In genomic region chr7:34305454-34305853, GRCm38 (mm10) we compare ENCODE assay signal across 11 mouse cellular contexts. TPM values are rescaled to one million over a fixed set of nuclear protein-coding genes. Genes with fewer than 3 reads are reported as not detected.
DNase-seq lines count a peak whose midpoint lies in the region; ATAC-seq and TF ChIP-seq lines count a peak whose summit lies in the region.
"Had no signal": no experiment of that assay in that cellular context is flagged by ENCODE, and none has a peak within 500 bp of the region (broad histone marks: within the 10 kb centered on the region; RNA-seq: fewer than 3 reads in every experiment).

No protein-coding gene starts in this region.

- H3K36me3 ChIP-seq in heart, adult 2 months (ENCODE audit: control insufficient read depth, insufficient read depth, low read length) = peaks cover 68% of the 10 kb centered on the region

- H3K4me1 ChIP-seq in heart, adult 2 months (ENCODE audit: control insufficient read depth, insufficient read depth, low read length) = peaks cover 34% of the 10 kb centered on the region

- no peaks in the 10 kb centered on the region for H3K27me3 ChIP-seq in heart, adult 2 months (ENCODE audit: control insufficient read depth, insufficient read depth, low read length)

- peak overlapping the region; percentile 43 for H3K9ac ChIP-seq in heart, adult 2 months (ENCODE audit: low read depth, low read length)
- H3K9ac ChIP-seq: hindbrain, embryonic 14.5 days had no signal

- H3K79me2 ChIP-seq in heart, adult 2 months (replicated peaks; ENCODE audit: control insufficient read depth, insufficient read depth, low read length) = peaks cover 15% of the 10 kb centered on the region

- H3K27ac ChIP-seq in gastrocnemius, adult 2 months = peak overlapping the region; percentile 99
- peak overlapping the region; percentile 82 for H3K27ac ChIP-seq in heart, adult 2 months
- H3K27ac ChIP-seq: hindbrain, embryonic 14.5 days had no signal

- H3K4me3 ChIP-seq in gastrocnemius, adult 2 months = peak overlapping the region; percentile 60
- peak overlapping the region; percentile 26; the same call in 1 of the 2 replicates for H3K4me3 ChIP-seq in heart, adult 2 months

- no peak for TF ChIP-seq CTCF in gastrocnemius, adult 2 months (IDR thresholded peaks at IDR 0.05)
- TF ChIP-seq CTCF in heart, adult 2 months (IDR thresholded peaks at IDR 0.05) = no peak

- no peak for TF ChIP-seq EP300 in heart, adult 2 months (IDR thresholded peaks at IDR 0.05; ENCODE audit: insufficient read depth, low read depth, low read length)

- ATAC-seq in erythroid progenitor cell, adult 5-6 weeks (replicated peaks; ENCODE audit: low FRiP score, poor library complexity, severe bottlenecking) = no peak

- TF ChIP-seq POLR2A in heart, adult 2 months (IDR thresholded peaks at IDR 0.05; ENCODE audit: insufficient read depth, low read depth, low read length) = peak; percentile 21; the same call in 1 of the 2 replicates

- intact Hi-C loops in gastrocnemius, adult 2 months (cut with DNase I) = no loop called here
- intact Hi-C loops in heart, adult 2 months (cut with DNase I) = no loop called here

- no peak for DNase-seq in gastrocnemius, adult 2 months
- DNase-seq in gastrocnemius, adult 8-10 months (ENCODE audit: low spot score in 2 of 2) = no peak
- peak in 1 of 2 experiments; percentile 59 for DNase-seq in heart, adult 2 months
- peak; percentile 58 to 68 for DNase-seq in kidney, adult 8-10 months
- DNase-seq in lung, postnatal 14 days = peak; percentile 63
- no peak for DNase-seq in embryo, embryonic 10 days (ENCODE audit: low spot score)
- no peak for DNase-seq in urinary bladder, postnatal 14 days (ENCODE audit: low spot score)
- DNase-seq: thymus, postnatal 14 days had no signal

- 12% methylated on average over 4 of the region's 4 CpGs for WGBS in heart, adult 2 months

RNA-seq across cellular contexts. Expression of gene 4931406P16Rik, which starts 7.9 kb away (rescaled TPM):
- 10 to 100 TPM; 36.6 to 51.9 TPM for total RNA-seq in gastrocnemius, adult 2 months (2021)
- 10 to 100 TPM; 28.9 to 47.5 (median 39.1) TPM for total RNA-seq in gastrocnemius, adult 8-10 months (2022)
- 10 to 100 TPM; 40.7 to 44.1 TPM for total RNA-seq in heart, adult 2 months (2021)
- polyA plus RNA-seq in heart, adult 2 months (2012; rRNA removed) = 24.9 and 32.5 TPM in 2 replicates
- 44.0 and 52.8 TPM in 2 replicates for total RNA-seq in erythroid progenitor cell, adult 5-6 weeks (2015; ENCODE audit: low replicate concordance)
- total RNA-seq in erythroid progenitor cell, adult 5-6 weeks (2017; ENCODE audit: low replicate concordance) = 32.6 and 35.5 TPM in 2 replicates

RNA-seq across cellular contexts. Expression of gene Gm6096, which starts 54.6 kb away (rescaled TPM):
- total RNA-seq in gastrocnemius, adult 2 months (2021) = not detected
- not detected for total RNA-seq in gastrocnemius, adult 8-10 months (2022)
- total RNA-seq in heart, adult 2 months (2021) = not detected
- not detected in 2 replicates for polyA plus RNA-seq in heart, adult 2 months (2012; rRNA removed)
- not detected in 2 replicates for total RNA-seq in erythroid progenitor cell, adult 5-6 weeks (2015; ENCODE audit: low replicate concordance)
- total RNA-seq in erythroid progenitor cell, adult 5-6 weeks (2017; ENCODE audit: low replicate concordance) = 3.3 TPM in 1 of 2 replicates, not detected in the other
- total RNA-seq: neutrophil, adult 5-6 weeks had no signal

Comparison
In these comparisons a context has a peak if more than half of its experiments do, and no peak if none do; other contexts are left out.
1. DNase-seq: peak in kidney, adult 8-10 months (2 of 2) and lung, postnatal 14 days (single experiment); none in gastrocnemius, adult 2 months (single experiment), gastrocnemius, adult 8-10 months (0 of 2), embryo, embryonic 10 days (single experiment) and urinary bladder, postnatal 14 days (single experiment).